Mouse (Mus musculus): Measurements from ENCODE around the gene Taf5l.

GRCm38 (mm10) chr8:123958130-123958529, 63.1 kb downstream of the Taf5l start:
- no peak for TF ChIP-seq POLR2A (IDR thresholded peaks at IDR 0.05; ENCODE audit: low read depth, low read length)
- TF ChIP-seq CTCF (IDR thresholded peaks at IDR 0.05; ENCODE audit: borderline replicate concordance, insufficient read depth, low read length): no peak
